Mouse (Mus musculus) layer of hippocampus, postnatal 25 days (tissue): ENCODE measurements around the gene Cdkn1b. TPM values are rescaled to one million over a fixed set of nuclear protein-coding genes. Genes with fewer than 3 reads are reported as not detected.
A peak's percentile ranks its signal among the peaks of the same experiment; 100 is the strongest.

Source experiments
- DNase-seq, 2 experiments: peaks; one replicate each; pipeline ENCODE4 v3.0.0; 2022; ENCODE audit warnings: mixed read lengths in 2 of 2, low spot score in 1 of 2; ENCODE audit errors: extremely low spot score in 1 of 2
- total RNA-seq, 2 experiments: library from RNA; stranded (reverse); gene quantifications; 2 replicates each; pipeline ENCODE4 v1.2.3; 2021

Gene Cdkn1b
- total RNA-seq, 2 experiments from 2014 or later: 51.3 to 51.5 TPM

DNA sequence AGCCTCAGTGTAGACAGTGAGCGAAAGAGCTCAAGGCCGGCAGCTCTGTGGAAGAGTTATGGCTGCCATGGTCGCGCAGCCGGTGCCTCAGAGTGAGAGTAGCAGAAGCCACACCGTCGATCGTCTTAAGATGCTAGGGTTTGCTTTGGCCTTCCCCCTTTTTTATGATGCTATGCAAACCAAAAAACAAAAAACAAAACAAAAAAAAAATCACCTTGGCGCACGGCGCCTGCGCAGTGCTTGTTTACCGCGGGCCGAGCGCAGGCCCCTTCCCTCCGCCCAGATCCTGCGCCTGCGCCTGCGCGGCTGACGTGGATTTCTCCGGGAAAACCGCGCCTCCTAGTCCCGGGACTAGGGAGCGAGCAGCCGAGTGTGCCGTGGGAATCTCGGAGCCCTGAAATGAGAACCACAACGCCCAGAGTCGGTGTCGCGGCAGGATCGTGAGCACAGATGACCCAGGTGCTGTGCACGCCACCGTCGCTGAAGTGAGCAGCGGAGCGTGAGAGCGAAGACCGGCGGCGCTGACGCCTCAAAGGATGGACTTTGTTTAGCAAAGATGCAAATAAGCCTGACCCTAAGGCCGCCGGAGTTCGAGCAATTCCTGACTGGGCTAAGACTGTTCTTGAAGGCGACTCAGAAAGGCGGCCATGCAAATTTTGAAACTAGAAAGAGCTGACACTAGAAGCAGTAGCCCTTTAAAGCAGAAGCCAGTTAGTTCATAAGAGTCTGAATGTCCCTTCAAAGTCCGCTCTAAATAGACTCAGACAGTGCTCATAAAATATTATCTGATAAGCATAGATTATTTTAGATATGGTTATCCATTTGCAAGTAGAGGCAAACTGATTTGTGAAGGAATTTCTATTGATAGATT is 21.9 kb upstream of the Cdkn1b start, which contains the start of gene Gpr19:
TSS of gene Gpr19 (minus strand) at position 484 of the 871 bp plus-strand sequence.
- DNase-seq: peak; percentile 79 to 86

DNA sequence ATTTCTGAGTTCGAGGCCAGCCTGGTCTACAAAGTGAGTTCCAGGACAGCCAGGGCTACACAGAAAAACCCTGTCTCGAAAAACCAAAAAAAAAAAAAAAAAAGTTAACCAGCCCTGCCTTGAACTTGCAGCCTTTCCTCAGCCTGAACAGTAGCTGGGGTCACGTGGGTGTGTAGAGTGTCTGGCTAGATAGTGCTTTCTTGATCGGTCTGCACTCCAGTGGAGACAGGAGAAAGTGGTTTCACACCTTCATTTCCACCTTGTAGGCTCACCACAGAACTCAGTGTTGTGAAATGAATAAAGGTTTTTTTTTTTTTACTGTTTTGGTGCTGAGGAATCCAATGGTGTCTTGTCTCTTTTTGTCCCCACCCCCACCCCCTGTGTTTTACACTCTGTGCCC is 16.8 kb upstream of the Cdkn1b start:
- DNase-seq: no peak

DNA sequence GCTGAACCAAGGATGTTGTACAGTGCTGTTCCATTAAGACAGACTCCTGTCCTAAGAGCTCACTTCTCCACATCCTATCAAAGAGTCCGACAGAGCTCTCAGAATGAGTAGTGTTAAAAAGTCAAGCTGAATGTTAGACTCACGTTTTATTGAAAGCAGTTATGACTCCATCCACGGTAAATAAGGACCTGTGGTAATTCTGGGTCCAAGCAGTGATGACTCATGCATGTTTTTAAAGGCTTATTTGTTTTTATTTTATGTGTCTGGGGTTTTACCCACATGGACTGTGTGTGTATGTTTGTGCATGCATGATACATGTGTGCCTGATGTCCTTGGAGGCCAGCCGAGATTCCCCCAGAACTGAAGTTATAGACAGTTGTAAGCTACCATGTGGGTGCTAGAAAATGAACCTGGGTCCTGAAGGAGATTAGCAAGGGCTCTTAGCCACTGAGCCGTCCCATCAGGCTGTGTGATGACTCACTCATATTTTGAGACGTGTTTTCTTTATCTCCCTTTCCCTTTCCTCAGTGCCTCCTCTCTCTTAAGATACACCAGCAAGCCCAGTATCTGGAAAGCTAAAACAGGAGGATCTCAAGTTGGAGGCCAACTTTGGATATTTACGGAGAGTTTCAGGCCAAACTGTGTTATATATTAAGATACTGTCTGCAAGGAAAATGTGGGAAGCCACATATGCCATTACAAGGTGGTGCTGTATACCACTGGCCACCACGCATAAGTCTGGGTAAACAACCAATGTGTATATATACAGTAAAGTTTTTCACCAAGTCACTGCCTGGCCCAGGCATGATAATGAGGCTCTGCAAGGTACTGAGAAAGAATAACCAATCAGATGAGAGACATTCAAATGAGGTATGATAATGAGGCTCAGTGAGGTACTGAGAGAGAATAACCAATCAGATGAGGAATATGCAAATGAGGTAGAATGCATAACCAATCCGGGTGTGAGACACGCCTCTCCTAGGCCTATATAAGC is 16.0 kb upstream of the Cdkn1b start:
- DNase-seq: no peak

DNA sequence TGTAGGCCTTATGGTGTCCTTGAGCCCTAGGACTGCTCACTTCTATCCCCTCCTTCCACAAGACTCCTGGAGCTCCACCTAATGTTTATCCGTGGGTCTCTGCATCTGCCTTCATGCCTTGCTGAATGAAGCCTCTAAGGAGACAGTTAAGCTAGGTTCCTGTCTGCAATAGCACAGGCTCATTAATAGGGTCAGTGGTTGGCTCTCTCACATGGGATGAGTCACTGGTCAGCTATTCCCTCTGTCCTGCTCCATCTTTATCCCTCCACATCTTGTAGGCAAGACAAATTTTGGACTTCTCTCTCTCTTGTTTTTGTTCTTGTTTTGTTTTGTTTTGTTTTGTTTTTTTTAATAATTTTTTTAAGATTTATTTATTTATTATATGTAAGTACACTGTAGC is 14.4 kb upstream of the Cdkn1b start:
- DNase-seq: no peak

- no peak for DNase-seq
Observed at GRCm38 (mm10) chr6:134914523-134914922, 5.7 kb upstream of the Cdkn1b start.

DNA sequence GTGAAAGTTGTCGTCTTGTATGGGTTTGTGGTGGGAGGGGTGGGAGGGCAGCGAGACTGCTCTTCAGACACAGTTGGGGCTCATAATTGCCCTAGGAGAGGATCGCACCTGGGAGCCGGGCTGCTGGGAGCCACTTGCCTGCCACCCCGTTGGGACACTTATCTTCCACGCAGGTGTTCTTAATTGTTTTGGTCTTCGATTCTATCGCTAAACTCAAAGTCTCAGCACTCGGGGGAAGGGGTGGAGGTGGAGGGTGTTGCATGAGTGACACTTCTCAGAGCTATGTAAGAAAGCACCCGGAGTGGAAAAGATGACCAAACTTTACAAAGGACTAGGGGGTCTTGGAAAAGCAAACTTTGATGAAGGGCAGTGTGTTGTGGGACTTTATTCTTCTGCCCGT is 3.6 kb upstream of the Cdkn1b start:
- DNase-seq: no peak

GRCm38 (mm10) chr6:134917087-134917486 is 3.1 kb upstream of the Cdkn1b start:
- DNase-seq: no peak

- DNase-seq: no peak
Observed at GRCm38 (mm10) chr6:134918769-134919168, 1.4 kb upstream of the Cdkn1b start.

DNA sequence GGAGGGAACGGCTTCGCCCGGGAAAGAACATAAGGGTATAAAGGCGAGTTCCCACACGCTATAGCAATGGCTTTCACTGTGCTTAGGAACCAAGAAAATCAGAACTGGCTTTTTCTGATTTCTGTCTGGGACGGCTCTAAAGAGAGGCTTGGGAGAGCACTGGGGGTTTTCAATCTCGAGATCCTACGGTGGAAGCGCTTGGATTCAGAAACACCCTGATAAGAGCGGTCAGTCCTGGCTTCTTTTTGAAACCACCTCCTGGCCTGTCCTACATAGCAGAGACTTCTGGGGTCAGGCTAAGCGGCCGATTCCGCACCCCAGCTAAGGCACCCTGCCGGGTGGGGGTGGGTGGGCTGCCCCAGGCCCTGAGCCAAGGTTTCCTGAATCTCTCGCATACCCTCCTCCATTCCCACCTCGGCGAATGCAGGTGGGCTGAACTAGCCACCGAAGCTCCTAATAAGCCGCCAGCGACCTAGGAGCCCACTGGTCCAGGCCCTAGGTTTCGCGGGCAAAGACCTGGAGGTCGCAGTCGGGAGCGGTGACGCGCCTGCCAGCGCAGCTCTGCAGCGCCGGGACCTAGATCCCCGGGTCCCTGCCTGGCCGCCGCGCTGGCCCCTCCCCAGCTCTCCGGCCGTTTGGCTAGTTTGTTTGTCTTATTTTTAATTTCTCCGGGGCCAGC is 551 bp upstream of the Cdkn1b start:
- DNase-seq: no peak

GRCm38 (mm10) chr6:134921014-134921694 is 953 bp downstream of the Cdkn1b start:
- DNase-seq: peak in 1 of 2 experiments; percentile 46

- no peak for DNase-seq
Observed at GRCm38 (mm10) chr6:134921695-134922510, 1.7 kb downstream of the Cdkn1b start.

GRCm38 (mm10) chr6:134922511-134923195 is 2.5 kb downstream of the Cdkn1b start:
- no peak for DNase-seq

GRCm38 (mm10) chr6:134923670-134924069 is 3.5 kb downstream of the Cdkn1b start:
- DNase-seq: no peak

- DNase-seq: no peak
Observed at GRCm38 (mm10) chr6:134924262-134924661, 4.1 kb downstream of the Cdkn1b start.

DNA sequence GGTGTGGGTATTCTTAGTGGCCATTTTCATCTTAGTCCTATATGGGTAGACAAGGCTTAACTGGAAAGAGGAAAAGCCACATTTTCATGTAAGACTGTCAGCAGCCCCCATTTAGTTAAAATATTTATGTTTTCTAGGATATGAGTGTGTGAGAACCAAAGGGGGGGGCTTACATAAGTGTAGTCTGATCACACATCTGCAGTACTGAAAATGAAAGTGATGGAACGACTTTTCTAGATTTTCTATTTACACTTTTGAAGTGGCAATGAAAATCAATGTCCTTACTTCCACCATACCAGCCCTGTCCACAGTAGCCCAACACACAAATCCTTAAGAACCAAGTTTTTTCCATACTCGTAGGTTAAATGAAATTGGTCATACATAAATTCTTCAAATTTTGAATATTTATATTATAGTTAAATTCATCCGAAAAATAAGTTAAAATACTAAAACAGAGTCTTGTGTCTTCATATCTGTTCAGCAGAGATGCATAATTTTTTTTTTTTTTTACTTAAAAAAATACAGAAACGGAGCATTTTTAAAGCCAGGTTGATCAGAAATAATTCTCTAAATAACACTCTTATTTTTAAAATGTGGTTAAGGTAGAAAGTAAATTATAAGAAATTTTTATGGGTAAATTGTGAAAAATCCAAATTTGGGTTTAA is 5.6 kb downstream of the Cdkn1b start:
- DNase-seq: no peak

DNA sequence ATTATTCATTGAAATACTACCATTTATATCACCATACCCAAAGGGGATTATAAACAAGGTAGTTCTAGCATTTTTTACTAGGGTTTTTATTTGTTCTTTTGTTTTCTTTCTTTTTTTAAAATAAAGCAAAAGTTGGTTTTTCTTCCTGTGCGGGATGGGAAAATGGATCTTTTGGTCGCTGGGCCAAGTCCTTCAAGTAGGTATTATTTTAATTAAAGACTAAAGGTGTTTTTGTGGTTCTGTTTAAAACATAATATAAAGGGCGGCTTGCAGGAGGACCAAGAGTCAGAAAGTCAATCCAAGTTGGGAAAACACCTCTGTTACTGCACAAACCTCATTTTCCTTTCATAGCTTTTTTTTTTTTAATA is 6.1 kb downstream of the Cdkn1b start:
- DNase-seq: no peak

DNA sequence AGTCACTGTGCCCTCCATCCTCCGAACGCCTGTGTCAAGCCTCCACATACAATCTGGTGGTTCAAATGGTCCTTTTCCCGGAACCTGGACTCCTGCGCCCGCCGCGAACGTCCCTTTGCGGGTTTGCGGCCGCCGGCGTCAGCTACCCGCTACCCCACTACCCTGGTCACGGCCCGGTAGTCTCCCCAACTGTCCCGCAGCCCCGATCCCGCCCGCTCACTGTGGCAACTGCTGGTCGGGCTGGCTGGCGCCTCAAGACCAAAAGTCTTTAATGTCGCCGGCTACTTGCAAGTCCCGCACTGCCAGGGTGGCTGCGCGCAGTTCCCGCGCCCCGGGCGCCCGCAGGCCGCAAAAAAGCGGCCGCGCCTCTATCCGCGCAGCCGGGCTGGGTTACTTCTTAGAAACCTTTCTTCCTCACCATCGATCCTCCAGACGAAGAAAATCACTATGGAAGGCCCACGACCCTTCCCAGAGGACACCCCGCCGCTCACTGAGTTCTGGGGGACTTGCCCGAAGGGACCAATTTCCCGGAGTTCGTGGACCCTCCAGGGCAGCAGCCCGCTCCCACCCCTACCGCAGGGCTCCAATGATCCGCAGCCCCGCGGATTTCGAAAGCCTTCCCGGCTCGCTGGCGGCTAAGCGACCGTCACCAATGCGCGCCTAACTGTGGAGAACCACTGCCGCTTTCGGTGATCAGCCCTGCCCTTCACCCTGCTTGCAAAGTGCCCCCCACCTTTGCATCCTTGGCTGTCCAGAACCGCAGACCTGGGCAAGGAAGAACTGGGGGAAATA is 6.8 kb downstream of the Cdkn1b start:
- DNase-seq: peak; percentile 37 to 48
